Mouse (Mus musculus): ENCODE data around the gene Ripk4. TPM values are rescaled to one million over a fixed set of nuclear protein-coding genes. Genes with fewer than 3 reads are reported as not detected.
A peak's percentile ranks its signal among the peaks of the same experiment; 100 is the strongest.

The Ripk4 gene
- polyA plus RNA-seq, 1 experiment from 2014 or later: 2.4 TPM

DNA sequence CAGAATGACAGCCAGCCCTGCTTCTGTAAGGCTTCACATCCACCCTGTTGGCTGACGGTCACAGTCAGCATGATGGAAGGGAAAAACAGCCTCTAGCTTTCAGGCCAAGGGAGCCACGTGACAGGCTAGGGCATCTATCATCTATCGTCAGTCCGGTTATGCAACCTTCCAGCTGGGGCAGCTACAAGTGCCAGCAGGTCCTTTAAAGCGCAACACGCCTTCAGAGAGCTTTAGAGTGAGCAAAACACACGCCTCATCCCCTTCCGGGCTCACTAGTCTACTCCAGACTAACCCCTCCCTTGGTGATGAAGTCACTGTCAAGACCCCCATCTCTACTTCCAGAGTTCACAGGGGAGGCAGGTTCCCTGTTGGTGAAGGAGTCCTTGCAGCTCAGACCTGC, 11.7 kb downstream of the Ripk4 start:
- Histone ChIP-seq H3K36me3 (replicated peaks; ENCODE audit: insufficient read depth, low read length) (0 out of 2 replicates have a peak, but pooled peaks cover 2% of the 10 kb centered on the region), H3K4me1 (ENCODE audit: insufficient read depth) (peaks cover 7% of the 10 kb centered on the region), H3K4me2 (ENCODE audit: low read depth, low read length) (no peak overlapping the region), H3K27ac (ENCODE audit: low read depth) (no peak overlapping the region), H3K9me3 (ENCODE audit: low read length) (no peaks in the 10 kb centered on the region), H3K27me3 (ENCODE audit: insufficient read depth, low read length) (no peaks in the 10 kb centered on the region), H3K9ac (replicated peaks) (no peak overlapping the region), H3K4me3 (ENCODE audit: low read depth, low read length) (no peak overlapping the region)
- 33% methylated on average over 8 of the region's 8 CpGs for WGBS (ENCODE audit: insufficient replicate concordance)
- peak; percentile 62 for DNase-seq
- TF ChIP-seq CTCF (IDR thresholded peaks at IDR 0.05; ENCODE audit: low read depth) (no peak), EP300 (IDR thresholded peaks at IDR 0.05; ENCODE audit: low read depth) (no peak)
- peak; percentile 82 for ATAC-seq

DNA sequence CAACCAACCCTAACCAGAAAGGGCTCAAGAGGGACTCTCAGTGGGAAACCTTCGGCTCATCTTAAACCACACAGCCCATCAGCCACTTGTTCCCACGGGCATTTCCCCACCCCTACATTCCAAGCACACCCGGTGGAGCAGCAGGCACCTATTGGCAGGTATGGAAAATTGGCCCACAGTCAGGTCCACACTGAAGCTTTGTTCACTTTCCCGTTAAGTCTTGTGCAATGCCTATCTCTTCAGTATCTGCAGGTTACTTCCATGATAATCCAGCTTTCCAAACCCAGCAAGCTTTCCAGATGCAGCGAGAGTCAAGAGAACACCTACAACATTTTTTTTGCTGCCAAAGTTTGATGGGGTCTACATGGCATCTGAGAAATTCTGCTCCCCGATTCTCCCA, 15.2 kb downstream of the Ripk4 start:
- H3K27ac ChIP-seq (ENCODE audit: low read depth): no peak overlapping the region
- no peak for ATAC-seq
- H3K9ac ChIP-seq (replicated peaks): no peak overlapping the region
- 79% methylated on average over 6 of the region's 6 CpGs for WGBS (ENCODE audit: insufficient replicate concordance)
- DNase-seq: no peak
- no peak overlapping the region for H3K4me3 ChIP-seq (ENCODE audit: low read depth, low read length)
- 0 out of 2 replicates have a peak, but pooled peaks cover 2% of the 10 kb centered on the region for H3K4me1 ChIP-seq (ENCODE audit: insufficient read depth)
- H3K9me3 ChIP-seq (ENCODE audit: low read length): no peaks in the 10 kb centered on the region
- no peaks in the 10 kb centered on the region for H3K27me3 ChIP-seq (ENCODE audit: insufficient read depth, low read length)
- 0 out of 2 replicates have a peak, but pooled peaks cover 8% of the 10 kb centered on the region for H3K36me3 ChIP-seq (replicated peaks; ENCODE audit: insufficient read depth, low read length)
- TF ChIP-seq EP300 (IDR thresholded peaks at IDR 0.05; ENCODE audit: low read depth) (no peak), CTCF (IDR thresholded peaks at IDR 0.05; ENCODE audit: low read depth) (no peak)
- H3K4me2 ChIP-seq (ENCODE audit: low read depth, low read length): no peak overlapping the region

DNA sequence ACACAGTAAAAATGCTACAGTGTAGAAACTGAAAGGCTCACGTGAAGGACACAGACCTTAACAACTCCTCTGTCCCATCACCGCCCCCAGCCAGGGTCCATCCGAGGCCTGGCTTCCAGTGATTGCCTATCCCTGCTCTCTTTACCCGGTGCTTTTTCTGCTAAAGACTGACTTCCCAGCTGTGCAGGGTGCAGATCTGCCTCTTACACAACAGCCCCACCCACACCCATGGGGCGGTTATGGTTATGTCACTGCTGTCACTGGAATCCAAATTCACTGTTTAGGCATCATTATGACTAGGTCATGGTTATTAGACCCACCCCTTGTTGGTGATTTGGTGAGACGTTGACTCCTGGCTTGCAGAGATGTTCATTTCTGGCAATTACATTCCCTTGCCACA, 25.6 kb downstream of the Ripk4 start:
- no peak for TF ChIP-seq EP300 (IDR thresholded peaks at IDR 0.05; ENCODE audit: low read depth)
- no peak for TF ChIP-seq CTCF (IDR thresholded peaks at IDR 0.05; ENCODE audit: low read depth)
- Histone ChIP-seq H3K36me3 (replicated peaks; ENCODE audit: insufficient read depth, low read length) (no peaks in the 10 kb centered on the region), H3K9me3 (ENCODE audit: low read length) (no peaks in the 10 kb centered on the region), H3K4me3 (ENCODE audit: low read depth, low read length) (no peak overlapping the region), H3K9ac (replicated peaks) (no peak overlapping the region), H3K27me3 (ENCODE audit: insufficient read depth, low read length) (no peaks in the 10 kb centered on the region), H3K27ac (ENCODE audit: low read depth) (no peak overlapping the region), H3K4me1 (ENCODE audit: insufficient read depth) (no peaks in the 10 kb centered on the region), H3K4me2 (ENCODE audit: low read depth, low read length) (no peak overlapping the region)
- ATAC-seq (no peak), DNase-seq (no peak)
- WGBS (ENCODE audit: insufficient replicate concordance): 67% methylated on average over 6 of the region's 6 CpGs

DNA sequence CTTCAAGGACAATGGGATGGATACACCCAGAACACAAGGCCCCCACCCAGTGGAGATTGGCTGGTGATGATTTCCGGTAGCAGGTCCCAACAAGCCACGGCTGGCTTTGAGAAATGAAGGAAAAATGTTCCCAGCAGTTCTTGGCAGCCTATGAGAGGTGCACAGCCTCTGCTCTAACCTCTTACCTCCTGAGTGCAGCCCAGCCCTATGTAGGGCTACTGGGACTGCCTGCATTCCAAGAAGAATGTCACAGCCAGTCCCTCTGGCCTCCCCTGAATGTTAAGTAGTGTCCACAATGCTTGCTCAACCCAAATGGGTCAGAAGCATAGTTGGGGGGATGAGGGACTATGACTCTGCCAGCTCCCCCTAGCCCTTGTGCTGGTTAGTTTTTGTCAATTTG, 27.0 kb downstream of the Ripk4 start:
- WGBS (ENCODE audit: insufficient replicate concordance): 71% methylated on average over 2 of the region's 2 CpGs
- Histone ChIP-seq H3K4me2 (ENCODE audit: low read depth, low read length) (no peak overlapping the region), H3K4me1 (ENCODE audit: insufficient read depth) (no peaks in the 10 kb centered on the region), H3K4me3 (ENCODE audit: low read depth, low read length) (no peak overlapping the region), H3K27ac (ENCODE audit: low read depth) (no peak overlapping the region), H3K27me3 (ENCODE audit: insufficient read depth, low read length) (no peaks in the 10 kb centered on the region), H3K9ac (replicated peaks) (no peak overlapping the region), H3K9me3 (ENCODE audit: low read length) (no peaks in the 10 kb centered on the region), H3K36me3 (replicated peaks; ENCODE audit: insufficient read depth, low read length) (no peaks in the 10 kb centered on the region)
- ATAC-seq: no peak
- no peak for DNase-seq
- TF ChIP-seq CTCF (IDR thresholded peaks at IDR 0.05; ENCODE audit: low read depth) (no peak), EP300 (IDR thresholded peaks at IDR 0.05; ENCODE audit: low read depth) (no peak)

DNA sequence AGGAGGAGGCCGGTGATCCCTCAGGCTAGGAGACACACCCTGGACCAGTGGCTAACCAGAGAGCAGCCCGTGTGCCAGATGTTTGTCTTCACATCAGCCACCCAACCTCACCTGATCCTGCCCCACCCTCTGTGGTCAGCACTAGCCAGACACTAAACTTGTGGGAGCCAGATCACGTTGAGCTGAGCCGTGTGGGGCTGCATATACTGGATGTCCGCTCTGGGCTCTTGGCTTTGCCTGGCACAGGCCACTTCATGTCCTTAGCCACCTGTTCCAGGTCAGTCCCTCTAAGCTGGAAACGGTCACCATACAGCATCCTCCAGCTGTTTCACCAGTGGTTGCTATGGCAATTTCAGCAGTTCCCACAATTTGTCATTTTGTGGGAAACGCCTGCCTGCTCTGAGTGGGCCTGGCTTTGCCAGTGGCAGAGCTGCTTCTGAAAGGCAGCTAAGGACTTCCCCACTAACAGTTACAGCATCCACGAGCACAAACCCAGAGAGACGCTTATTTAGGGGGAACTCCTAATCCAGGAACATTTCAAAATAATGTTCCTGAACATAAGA, 28.7 kb downstream of the Ripk4 start:
- no peaks in the 10 kb centered on the region for H3K9me3 ChIP-seq (ENCODE audit: low read length)
- no peaks in the 10 kb centered on the region for H3K27me3 ChIP-seq (ENCODE audit: insufficient read depth, low read length)
- TF ChIP-seq CTCF (IDR thresholded peaks at IDR 0.05; ENCODE audit: low read depth) (no peak), EP300 (IDR thresholded peaks at IDR 0.05; ENCODE audit: low read depth) (no peak)
- 57% methylated on average over 9 of the region's 9 CpGs for WGBS (ENCODE audit: insufficient replicate concordance)
- H3K4me2 ChIP-seq (ENCODE audit: low read depth, low read length): no peak overlapping the region
- ATAC-seq (no peak), DNase-seq (no peak)
- no peak overlapping the region for H3K27ac ChIP-seq (ENCODE audit: low read depth)
- H3K9ac ChIP-seq (replicated peaks): no peak overlapping the region
- no peaks in the 10 kb centered on the region for H3K36me3 ChIP-seq (replicated peaks; ENCODE audit: insufficient read depth, low read length)
- no peaks in the 10 kb centered on the region for H3K4me1 ChIP-seq (ENCODE audit: insufficient read depth)
- H3K4me3 ChIP-seq (ENCODE audit: low read depth, low read length): no peak overlapping the region

DNA sequence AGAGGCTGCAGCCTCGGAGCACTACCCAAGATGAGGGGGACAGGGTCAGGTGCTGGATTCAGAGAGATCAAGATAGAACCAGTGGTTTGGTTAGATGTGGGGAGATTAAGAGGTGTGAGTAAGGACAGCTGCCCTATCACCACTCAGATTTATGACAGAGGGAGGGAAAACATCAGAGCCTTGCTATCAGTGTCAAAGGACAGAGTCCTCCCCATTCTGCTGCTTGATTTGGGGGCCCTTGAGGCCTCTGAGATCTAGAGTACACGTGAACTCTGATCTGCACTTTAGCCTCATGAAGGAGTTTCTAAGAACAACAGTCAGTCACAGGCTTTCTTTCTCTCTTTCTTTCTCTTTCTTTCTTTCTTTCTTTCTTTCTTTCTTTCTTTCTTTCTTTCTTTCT, 30.0 kb downstream of the Ripk4 start:
- H3K9me3 ChIP-seq (ENCODE audit: low read length): no peaks in the 10 kb centered on the region
- DNase-seq: no peak
- H3K27me3 ChIP-seq (ENCODE audit: insufficient read depth, low read length): no peaks in the 10 kb centered on the region
- no peaks in the 10 kb centered on the region for H3K36me3 ChIP-seq (replicated peaks; ENCODE audit: insufficient read depth, low read length)
- WGBS (ENCODE audit: insufficient replicate concordance): 62% methylated on average over 2 of the region's 2 CpGs
- H3K27ac ChIP-seq (ENCODE audit: low read depth): no peak overlapping the region
- TF ChIP-seq EP300 (IDR thresholded peaks at IDR 0.05; ENCODE audit: low read depth) (no peak), CTCF (IDR thresholded peaks at IDR 0.05; ENCODE audit: low read depth) (no peak)
- no peak for ATAC-seq
- no peak overlapping the region for H3K4me3 ChIP-seq (ENCODE audit: low read depth, low read length)
- H3K9ac ChIP-seq (replicated peaks): no peak overlapping the region
- H3K4me1 ChIP-seq (ENCODE audit: insufficient read depth): no peaks in the 10 kb centered on the region
- H3K4me2 ChIP-seq (ENCODE audit: low read depth, low read length): no peak overlapping the region

DNA sequence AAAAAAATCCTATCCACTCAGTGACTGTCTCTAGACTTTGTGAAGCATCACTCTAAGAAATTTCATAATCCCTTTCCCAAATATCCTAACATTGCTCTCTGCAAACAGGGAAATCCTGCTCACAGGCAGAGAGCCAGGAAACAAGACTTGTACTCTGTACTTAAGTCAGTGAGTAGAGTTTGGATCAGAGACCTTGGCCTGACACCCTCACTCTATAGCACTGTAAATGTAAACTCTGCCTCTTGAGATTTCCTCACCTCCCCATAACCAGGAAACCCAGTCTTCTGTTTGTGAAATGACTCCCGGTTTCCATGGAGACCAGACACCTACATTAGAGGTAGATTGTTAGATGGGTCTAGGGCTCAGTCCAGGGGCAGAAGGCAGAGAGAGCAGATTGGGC, 33.3 kb downstream of the Ripk4 start:
- Histone ChIP-seq H3K4me1 (ENCODE audit: insufficient read depth) (no peaks in the 10 kb centered on the region), H3K27ac (ENCODE audit: low read depth) (no peak overlapping the region), H3K4me3 (ENCODE audit: low read depth, low read length) (no peak overlapping the region), H3K4me2 (ENCODE audit: low read depth, low read length) (no peak overlapping the region), H3K9me3 (ENCODE audit: low read length) (no peaks in the 10 kb centered on the region), H3K36me3 (replicated peaks; ENCODE audit: insufficient read depth, low read length) (no peaks in the 10 kb centered on the region), H3K27me3 (ENCODE audit: insufficient read depth, low read length) (no peaks in the 10 kb centered on the region), H3K9ac (replicated peaks) (no peak overlapping the region)
- WGBS (ENCODE audit: insufficient replicate concordance): 66% methylated on average over 1 of the region's 1 CpGs
- ATAC-seq (no peak), DNase-seq (no peak)
- TF ChIP-seq CTCF (IDR thresholded peaks at IDR 0.05; ENCODE audit: low read depth): no peak
- no peak for TF ChIP-seq EP300 (IDR thresholded peaks at IDR 0.05; ENCODE audit: low read depth)
